Mouse (Mus musculus) spleen, postnatal 4 days (tissue): ENCODE results near the gene Tox2.

ENCODE experiments used
- DNase-seq, 2 experiments: peaks; one replicate each; pipeline ENCODE4 v3.0.0; 2022; ENCODE audit warnings: low spot score in 2 of 2

Gene Tox2

DNA sequence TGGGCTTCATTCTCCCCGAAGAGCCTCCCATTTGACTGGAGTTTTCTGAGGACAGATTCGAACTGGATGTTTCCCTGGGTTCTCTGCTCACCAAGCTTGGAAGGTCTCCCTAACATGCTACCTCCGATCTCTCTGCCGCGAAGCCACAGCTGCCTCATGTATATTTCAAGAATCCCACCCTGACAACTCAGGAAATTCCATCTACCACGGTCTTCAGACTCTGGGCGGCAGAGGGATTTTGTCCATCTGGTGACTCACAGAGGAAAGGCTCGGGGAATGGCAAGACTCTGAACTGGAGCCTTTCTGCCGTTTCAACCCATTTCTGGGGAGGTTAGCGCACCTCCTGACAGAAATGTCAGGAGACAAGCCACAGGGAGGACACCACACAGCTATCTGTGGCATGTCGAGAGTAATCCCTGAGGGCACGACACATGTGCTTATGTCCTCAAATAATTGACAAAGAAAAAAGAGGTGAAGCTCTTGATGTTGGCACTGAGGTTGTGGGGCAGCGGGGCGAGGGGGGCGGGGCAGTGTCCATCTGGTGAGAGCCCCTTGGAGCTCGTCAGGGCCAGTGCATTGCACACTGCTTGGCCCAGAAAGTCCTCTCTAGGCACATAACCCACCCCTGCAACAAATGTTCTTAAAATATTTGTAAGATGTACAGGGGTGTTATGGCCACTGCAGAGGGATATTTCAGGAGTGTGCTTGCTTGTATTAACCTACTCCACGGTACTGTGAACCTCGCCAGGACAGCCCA lies 162.0 kb downstream of the Tox2 start:
- no peak for DNase-seq

DNA sequence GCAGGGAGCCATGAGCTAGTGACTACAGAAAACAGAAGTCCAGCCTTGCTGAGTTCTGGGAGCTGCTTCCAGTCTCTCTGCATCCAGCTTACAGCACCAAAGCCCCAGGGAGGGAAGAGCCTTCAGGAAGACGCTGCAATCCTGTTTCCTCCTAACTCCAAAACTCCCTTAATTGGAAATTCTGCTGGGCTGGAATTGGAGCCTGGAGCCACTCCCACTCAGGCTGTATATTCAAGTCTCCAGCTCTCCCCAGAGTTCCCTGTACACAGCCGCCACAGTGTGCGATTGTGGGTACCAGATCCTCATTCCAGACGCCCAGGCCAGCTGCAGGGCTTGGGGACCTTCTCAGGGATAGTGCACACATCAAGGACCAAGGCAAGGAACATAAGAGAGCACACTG lies 167.2 kb downstream of the Tox2 start:
- no peak for DNase-seq

DNA sequence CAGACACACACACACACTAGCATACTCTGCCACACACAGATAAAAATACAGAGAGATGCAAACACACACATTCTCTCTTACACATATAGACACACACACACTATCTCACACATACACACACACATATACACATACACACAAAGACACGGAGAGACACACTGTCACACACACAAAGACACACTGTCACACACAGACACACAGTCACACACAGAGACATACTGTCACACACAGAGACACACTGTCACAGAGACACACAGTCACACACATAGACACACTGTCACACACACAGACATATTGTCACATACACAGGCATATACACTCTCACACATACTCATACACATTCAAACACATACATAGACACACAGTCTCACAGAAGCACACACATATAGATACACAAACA lies 169.7 kb downstream of the Tox2 start:
- no peak for DNase-seq
